Mouse (Mus musculus): ENCODE data around the gene Kif5c.

GRCm38 (mm10) chr2:49788051-49788418, 168.9 kb downstream of the Kif5c start:
- no peak for TF ChIP-seq POLR2A (IDR thresholded peaks at IDR 0.05; ENCODE audit: insufficient read depth, low read depth, low read length)
- no peak for TF ChIP-seq CTCF (IDR thresholded peaks at IDR 0.05; ENCODE audit: insufficient read depth, low read depth, low read length)

Measured in olfactory bulb, adult 2 months (tissue).